Mouse (Mus musculus): Measurements from ENCODE around the gene Lats1. TPM values are rescaled to one million over a fixed set of nuclear protein-coding genes. Genes with fewer than 3 reads are reported as not detected.
A peak's percentile ranks its signal among the peaks of the same experiment; 100 is the strongest.

Gene Lats1
- polyA plus RNA-seq, 1 experiment from 2014 or later: 15.0 TPM

- Histone ChIP-seq H3K4me1 (peaks cover 34% of the 10 kb centered on the region), H3K9ac (peak overlapping the region; percentile 100), H3K4me2 (peak overlapping the region; percentile 77), H3K27ac (peak overlapping the region; percentile 95), H3K4me3 (replicated peaks) (peak overlapping the region; percentile 100), H3K9me3 (no peaks in the 10 kb centered on the region), H3K27me3 (no peaks in the 10 kb centered on the region), H3K36me3 (replicated peaks) (peaks cover 27% of the 10 kb centered on the region)
- ATAC-seq (ENCODE audit: low FRiP score): peak; percentile 84
- WGBS: under 1% methylated on average over 51 of the region's 64 CpGs
These were observed 470 bp downstream of the Lats1 start for GRCm38 (mm10) chr10:7681343-7682025.

DNA sequence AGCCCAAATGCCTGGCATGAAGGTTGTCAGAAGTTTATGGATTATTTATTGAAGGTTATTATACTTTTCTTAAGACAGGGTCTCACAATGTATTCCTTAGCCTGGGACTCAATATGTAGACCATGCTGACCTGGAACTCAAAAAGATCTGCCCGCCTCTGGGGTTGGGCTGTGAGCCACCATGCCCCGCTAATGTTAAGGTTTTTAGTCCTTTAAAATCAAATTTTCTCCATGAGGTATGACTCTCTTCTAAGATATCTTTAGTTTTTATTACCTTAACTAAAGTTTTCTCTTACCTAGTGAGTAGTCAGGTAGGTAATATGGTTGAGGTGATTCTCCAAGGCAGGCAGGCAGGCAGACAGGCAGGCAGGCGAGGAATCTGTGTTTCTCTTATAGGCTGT lies 1.2 kb downstream of the Lats1 start:
- peaks cover 34% of the 10 kb centered on the region for H3K4me1 ChIP-seq
- no peaks in the 10 kb centered on the region for H3K27me3 ChIP-seq
- H3K36me3 ChIP-seq (replicated peaks): peaks cover 19% of the 10 kb centered on the region
- peak overlapping the region; percentile 77 for H3K4me2 ChIP-seq
- 74% methylated on average over 3 of the region's 3 CpGs for WGBS
- H3K27ac ChIP-seq: no peak overlapping the region
- peak overlapping the region; percentile 100; the same call in 1 of the 2 replicates for H3K9ac ChIP-seq
- ATAC-seq (ENCODE audit: low FRiP score): no peak
- H3K4me3 ChIP-seq (replicated peaks): peak overlapping the region; percentile 100
- H3K9me3 ChIP-seq: no peaks in the 10 kb centered on the region

DNA sequence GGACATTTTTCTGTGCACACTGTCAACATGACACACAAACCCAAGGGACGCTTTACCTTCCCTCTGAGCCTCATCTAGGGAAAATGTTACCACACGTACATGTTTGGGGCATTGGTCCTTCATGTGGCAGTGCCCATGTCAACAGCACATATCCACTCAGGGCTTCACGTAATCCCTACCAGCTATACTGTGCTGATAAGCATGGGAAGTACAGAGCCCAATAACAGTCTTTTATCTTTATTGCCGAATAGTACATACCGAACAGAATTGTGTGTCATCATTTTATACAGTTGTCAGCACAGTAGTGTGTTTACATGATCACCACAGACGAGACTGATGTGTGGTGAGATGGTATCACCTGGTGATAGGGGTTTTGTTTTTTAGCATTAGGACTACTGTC lies 5.9 kb downstream of the Lats1 start:
- peaks cover 8% of the 10 kb centered on the region for H3K36me3 ChIP-seq (replicated peaks)
- H3K9me3 ChIP-seq: no peaks in the 10 kb centered on the region
- 96% methylated on average over 6 of the region's 6 CpGs for WGBS
- no peak overlapping the region for H3K4me3 ChIP-seq (replicated peaks)
- no peak overlapping the region for H3K4me2 ChIP-seq
- H3K4me1 ChIP-seq: peaks cover 19% of the 10 kb centered on the region
- H3K27ac ChIP-seq: no peak overlapping the region
- H3K9ac ChIP-seq: no peak overlapping the region
- H3K27me3 ChIP-seq: no peaks in the 10 kb centered on the region
- ATAC-seq (ENCODE audit: low FRiP score): no peak

DNA sequence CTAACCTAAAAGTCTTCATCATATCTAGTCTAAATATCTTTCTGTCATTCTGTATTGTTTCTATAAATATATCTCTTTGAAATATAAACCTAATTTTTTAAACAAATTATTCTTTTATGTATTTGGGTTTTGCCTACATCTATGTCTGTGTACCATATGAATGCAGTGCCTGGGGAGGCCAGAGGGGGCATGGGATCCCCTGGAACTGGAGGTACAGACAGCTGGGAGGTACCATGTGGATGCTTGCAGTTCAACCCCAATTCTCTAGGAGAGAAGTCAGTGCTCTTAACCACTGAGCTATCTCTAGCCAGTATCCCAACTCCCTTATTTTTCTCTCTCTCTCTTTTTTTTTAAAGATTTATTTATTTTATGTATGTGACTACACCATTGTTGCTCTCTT lies 14.3 kb downstream of the Lats1 start:
- no peak overlapping the region for H3K4me2 ChIP-seq
- no peaks in the 10 kb centered on the region for H3K9me3 ChIP-seq
- H3K27me3 ChIP-seq: no peaks in the 10 kb centered on the region
- H3K36me3 ChIP-seq (replicated peaks): peaks cover 78% of the 10 kb centered on the region
- H3K4me3 ChIP-seq (replicated peaks): no peak overlapping the region
- H3K27ac ChIP-seq: no peak overlapping the region
- H3K4me1 ChIP-seq: no peaks in the 10 kb centered on the region
- ATAC-seq (ENCODE audit: low FRiP score): no peak
- H3K9ac ChIP-seq: no peak overlapping the region

GRCm38 (mm10) chr10:7700120-7700519 lies 19.1 kb downstream of the Lats1 start:
- H3K27ac ChIP-seq: no peak overlapping the region
- peaks cover 89% of the 10 kb centered on the region for H3K36me3 ChIP-seq (replicated peaks)
- H3K4me1 ChIP-seq: no peaks in the 10 kb centered on the region
- no peak for ATAC-seq (ENCODE audit: low FRiP score)
- no peak overlapping the region for H3K4me2 ChIP-seq
- WGBS: 89% methylated on average over 3 of the region's 3 CpGs
- H3K9me3 ChIP-seq: no peaks in the 10 kb centered on the region
- no peaks in the 10 kb centered on the region for H3K27me3 ChIP-seq
- no peak overlapping the region for H3K9ac ChIP-seq
- no peak overlapping the region for H3K4me3 ChIP-seq (replicated peaks)

DNA sequence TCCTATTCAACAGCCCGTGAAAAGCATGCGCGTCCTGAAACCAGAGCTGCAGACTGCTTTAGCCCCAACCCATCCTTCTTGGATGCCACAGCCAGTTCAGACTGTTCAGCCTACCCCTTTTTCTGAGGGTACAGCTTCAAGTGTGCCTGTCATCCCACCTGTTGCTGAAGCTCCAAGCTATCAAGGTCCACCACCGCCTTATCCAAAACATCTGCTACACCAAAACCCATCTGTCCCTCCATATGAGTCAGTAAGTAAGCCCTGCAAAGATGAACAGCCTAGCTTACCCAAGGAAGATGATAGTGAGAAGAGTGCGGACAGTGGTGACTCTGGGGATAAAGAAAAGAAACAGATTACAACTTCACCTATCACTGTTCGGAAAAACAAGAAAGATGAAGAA lies 21.6 kb downstream of the Lats1 start:
- 97% methylated on average over 6 of the region's 6 CpGs for WGBS
- Histone ChIP-seq H3K27me3 (no peaks in the 10 kb centered on the region), H3K36me3 (replicated peaks) (peaks cover 91% of the 10 kb centered on the region)

DNA sequence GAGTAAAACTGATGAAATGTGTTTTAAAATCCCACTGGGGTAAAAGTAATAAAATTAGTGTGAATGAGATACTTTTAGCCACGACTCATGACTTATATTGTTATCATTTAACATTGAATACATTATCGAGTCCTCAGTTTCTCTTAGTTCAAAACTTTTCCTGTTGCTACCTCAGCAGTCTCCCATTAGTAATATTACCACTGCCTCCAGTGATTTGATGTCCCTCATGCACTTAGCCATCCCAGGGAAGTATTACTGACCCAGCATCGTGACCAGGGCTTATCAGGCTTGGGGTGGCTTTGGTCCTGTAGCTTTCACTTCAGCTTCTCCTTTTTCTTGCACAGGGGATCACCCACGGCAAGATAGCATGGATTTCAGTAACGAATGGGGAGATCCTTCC lies 29.1 kb downstream of the Lats1 start:
- Histone ChIP-seq H3K9ac (no peak overlapping the region), H3K9me3 (no peaks in the 10 kb centered on the region), H3K36me3 (replicated peaks) (peaks cover 64% of the 10 kb centered on the region), H3K4me3 (replicated peaks) (no peak overlapping the region), H3K27ac (no peak overlapping the region), H3K4me2 (no peak overlapping the region), H3K4me1 (no peaks in the 10 kb centered on the region), H3K27me3 (no peaks in the 10 kb centered on the region)
- ATAC-seq (ENCODE audit: low FRiP score): no peak
- WGBS: 88% methylated on average over 5 of the region's 5 CpGs

More for the DNA sequence above, 21.6 kb downstream of the Lats1 start:
- Histone ChIP-seq H3K9me3 (no peaks in the 10 kb centered on the region), H3K9ac (no peak overlapping the region), H3K4me1 (no peaks in the 10 kb centered on the region), H3K4me3 (replicated peaks) (no peak overlapping the region), H3K27ac (no peak overlapping the region), H3K4me2 (no peak overlapping the region)
- ATAC-seq (ENCODE audit: low FRiP score): no peak

- Histone ChIP-seq H3K27ac (no peak overlapping the region), H3K27me3 (no peaks in the 10 kb centered on the region), H3K36me3 (replicated peaks) (peaks cover 50% of the 10 kb centered on the region), H3K9ac (no peak overlapping the region), H3K4me3 (replicated peaks) (no peak overlapping the region), H3K4me1 (no peaks in the 10 kb centered on the region), H3K9me3 (no peaks in the 10 kb centered on the region), H3K4me2 (no peak overlapping the region)
- WGBS: 94% methylated on average over 13 of the region's 13 CpGs
- no peak for ATAC-seq (ENCODE audit: low FRiP score)
These were observed 31.5 kb downstream of the Lats1 start for GRCm38 (mm10) chr10:7712506-7712905.

GRCm38 (mm10) chr10:7715056-7715455 lies 34.0 kb downstream of the Lats1 start:
- H3K4me3 ChIP-seq (replicated peaks): no peak overlapping the region
- peaks cover 38% of the 10 kb centered on the region for H3K36me3 ChIP-seq (replicated peaks)
- no peak overlapping the region for H3K27ac ChIP-seq
- WGBS: 88% methylated on average over 7 of the region's 7 CpGs
- no peak overlapping the region for H3K9ac ChIP-seq
- no peak overlapping the region for H3K4me2 ChIP-seq
- H3K9me3 ChIP-seq: no peaks in the 10 kb centered on the region
- no peaks in the 10 kb centered on the region for H3K27me3 ChIP-seq
- H3K4me1 ChIP-seq: no peaks in the 10 kb centered on the region
- no peak for ATAC-seq (ENCODE audit: low FRiP score)

- under 1% methylated on average over 49 of the region's 49 CpGs for WGBS
- peak within 1 kb of the TSS; percentile 70 for H3K9ac ChIP-seq
- peaks cover 18% of the 10 kb centered on the region for H3K4me1 ChIP-seq
- H3K27me3 ChIP-seq: no peaks in the 10 kb centered on the region
- peak; percentile 99 for ATAC-seq (ENCODE audit: low FRiP score)
- no peaks in the 10 kb centered on the region for H3K9me3 ChIP-seq
- H3K27ac ChIP-seq: peak within 1 kb of the TSS; percentile 65
- peak within 1 kb of the TSS; percentile 82 for H3K4me2 ChIP-seq
- H3K4me3 ChIP-seq (replicated peaks): peak within 1 kb of the TSS; percentile 65
- H3K36me3 ChIP-seq (replicated peaks): no peaks in the 10 kb centered on the region
These were observed 44.9 kb downstream of the Lats1 start, which contains the start of gene Katna1 for GRCm38 (mm10) chr10:7725751-7726500. Gene Katna1, plus strand, starts transcription at chr10:7726000.

DNA sequence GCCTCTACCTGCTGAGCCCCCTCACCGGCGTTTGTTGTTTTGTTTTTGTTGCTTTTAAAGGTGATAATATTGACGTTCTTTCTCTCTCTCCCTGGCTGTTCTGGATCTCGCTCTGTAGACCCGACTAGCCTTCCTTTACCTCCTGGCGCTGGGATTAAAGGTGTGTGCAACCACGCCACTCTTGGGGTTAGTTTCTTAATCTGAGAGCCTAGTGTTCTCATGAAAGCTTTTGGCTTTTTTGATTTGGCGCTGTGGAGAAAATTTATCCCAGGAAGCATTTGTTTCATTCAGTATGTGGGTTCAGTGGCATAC lies 45.4 kb downstream of the Lats1 start:
- Histone ChIP-seq H3K9ac (peak overlapping the region; percentile 70), H3K9me3 (no peaks in the 10 kb centered on the region), H3K4me2 (peak overlapping the region; percentile 82), H3K4me1 (peaks cover 21% of the 10 kb centered on the region), H3K27ac (peak overlapping the region; percentile 65; the same call in 1 of the 2 replicates), H3K36me3 (replicated peaks) (no peaks in the 10 kb centered on the region), H3K27me3 (no peaks in the 10 kb centered on the region), H3K4me3 (replicated peaks) (peak overlapping the region; percentile 65)
- under 1% methylated on average over 8 of the region's 8 CpGs for WGBS
- ATAC-seq (ENCODE audit: low FRiP score): no peak

GRCm38 (mm10) chr10:7727011-7727410 lies 46.0 kb downstream of the Lats1 start:
- Histone ChIP-seq H3K4me1 (peaks cover 23% of the 10 kb centered on the region), H3K36me3 (replicated peaks) (no peaks in the 10 kb centered on the region), H3K9me3 (no peaks in the 10 kb centered on the region), H3K4me2 (peak overlapping the region; percentile 82), H3K27ac (no peak overlapping the region), H3K9ac (peak overlapping the region; percentile 70; the same call in 1 of the 2 replicates), H3K27me3 (no peaks in the 10 kb centered on the region), H3K4me3 (replicated peaks) (peak overlapping the region; percentile 65)
- 20% methylated on average over 3 of the region's 3 CpGs for WGBS
- no peak for ATAC-seq (ENCODE audit: low FRiP score)

- Histone ChIP-seq H3K36me3 (replicated peaks) (no peaks in the 10 kb centered on the region), H3K27ac (no peak overlapping the region), H3K4me3 (replicated peaks) (no peak overlapping the region), H3K27me3 (no peaks in the 10 kb centered on the region), H3K9ac (no peak overlapping the region), H3K4me2 (no peak overlapping the region), H3K9me3 (no peaks in the 10 kb centered on the region), H3K4me1 (peaks cover 19% of the 10 kb centered on the region)
- ATAC-seq (ENCODE audit: low FRiP score): no peak
These were observed 50.6 kb downstream of the Lats1 start for GRCm38 (mm10) chr10:7731582-7731981.

All from forebrain, embryonic 12.5 days (tissue).